Mouse (Mus musculus) telencephalon, adult 2 months (tissue): ENCODE measurements around the gene Mus81.

Experiments
- DNase-seq: peaks from one replicate; pipeline ENCODE4 v3.0.0-alpha.2; 2011; ENCODE audit warnings: low read depth, low spot score

Gene Mus81

DNA sequence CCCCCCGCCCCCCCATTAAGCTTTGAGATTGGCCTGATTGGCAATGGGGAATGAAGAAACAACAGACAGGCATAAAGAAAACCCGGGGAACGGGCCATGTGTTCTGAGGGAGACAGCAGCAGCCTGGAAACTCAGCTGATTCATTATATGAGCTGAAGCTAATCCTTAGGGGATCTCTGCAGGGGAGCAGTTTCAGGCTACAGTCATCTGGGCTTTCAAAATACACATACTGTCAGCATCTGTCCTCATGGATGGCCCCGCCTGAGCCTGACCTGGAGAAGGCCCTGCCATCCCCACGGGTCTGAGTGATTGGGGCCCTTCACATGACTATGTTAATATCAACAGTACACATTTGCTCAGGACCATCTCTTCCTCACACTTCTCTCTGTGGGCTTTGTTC is 16.4 kb downstream of the Mus81 start:
- no peak for DNase-seq

DNA sequence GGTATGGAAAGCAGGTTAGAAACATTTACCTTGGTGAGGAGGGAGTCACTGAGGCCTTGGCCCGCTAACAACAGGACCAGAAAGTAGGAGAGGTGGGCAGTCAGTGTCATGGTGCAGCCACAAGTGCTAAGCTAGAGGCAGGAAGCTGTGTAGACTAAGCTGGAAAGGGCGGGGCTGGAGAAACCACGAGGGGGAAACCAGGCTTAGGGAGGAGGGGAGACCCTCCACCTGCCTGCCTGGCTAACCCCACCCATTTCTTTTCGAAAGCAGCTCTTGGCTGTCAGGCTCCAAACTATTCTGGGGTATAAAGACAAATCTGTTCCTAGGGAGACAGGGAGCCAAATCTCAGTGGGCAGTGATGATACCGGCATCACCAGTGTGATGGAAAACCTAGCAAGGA is 19.8 kb downstream of the Mus81 start, which contains the start of gene Ctsw:
Ctsw (minus strand) TSS at position 134 of the 400 bp plus-strand sequence.
- DNase-seq: no peak

- DNase-seq: no peak
Observed at GRCm38 (mm10) chr19:5466916-5467500, 21.2 kb downstream of the Mus81 start.

- DNase-seq: no peak
Observed at GRCm38 (mm10) chr19:5465037-5465436, 23.2 kb downstream of the Mus81 start.

GRCm38 (mm10) chr19:5463791-5464562 is 24.2 kb downstream of the Mus81 start:
- DNase-seq: no peak

DNA sequence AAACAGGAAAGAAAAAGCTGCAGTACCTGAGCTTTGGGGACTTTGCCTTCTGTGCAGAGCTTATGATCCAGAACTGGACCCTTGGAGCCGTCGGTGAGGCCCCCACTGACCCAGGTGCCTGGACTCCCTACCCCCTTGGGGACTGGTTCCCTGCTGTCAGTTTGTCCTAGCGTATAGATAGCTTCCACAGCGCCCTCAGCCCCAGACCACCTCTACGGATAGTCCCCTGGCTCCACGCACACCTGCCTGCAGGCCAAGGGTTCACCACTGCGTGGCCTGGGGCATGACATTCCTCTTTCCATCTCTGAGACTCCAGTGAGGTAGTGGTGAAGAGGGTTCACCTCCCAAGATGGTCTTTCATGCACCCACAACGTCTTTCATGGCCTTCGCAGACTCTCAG is 25.0 kb downstream of the Mus81 start:
- DNase-seq: no peak

DNA sequence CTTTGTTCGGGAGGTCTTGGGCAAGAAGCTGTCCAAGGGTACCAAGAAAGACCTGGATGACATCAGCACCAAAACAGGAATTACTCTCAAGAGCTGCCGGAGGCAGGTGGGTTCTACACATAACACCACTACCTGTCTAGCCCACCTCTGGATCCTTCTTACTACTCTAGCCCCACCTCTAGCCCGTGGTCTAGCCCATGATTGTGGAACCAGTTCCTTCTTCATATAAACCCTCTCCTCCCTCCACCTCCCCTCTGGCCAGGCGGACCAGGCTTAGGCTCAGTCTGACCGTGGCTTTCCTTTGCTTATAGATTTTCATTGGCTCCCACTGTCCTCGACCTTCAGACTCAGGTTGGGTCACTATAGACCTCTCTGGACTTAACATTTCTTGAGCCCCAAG is 26.8 kb downstream of the Mus81 start:
- DNase-seq: no peak

DNA sequence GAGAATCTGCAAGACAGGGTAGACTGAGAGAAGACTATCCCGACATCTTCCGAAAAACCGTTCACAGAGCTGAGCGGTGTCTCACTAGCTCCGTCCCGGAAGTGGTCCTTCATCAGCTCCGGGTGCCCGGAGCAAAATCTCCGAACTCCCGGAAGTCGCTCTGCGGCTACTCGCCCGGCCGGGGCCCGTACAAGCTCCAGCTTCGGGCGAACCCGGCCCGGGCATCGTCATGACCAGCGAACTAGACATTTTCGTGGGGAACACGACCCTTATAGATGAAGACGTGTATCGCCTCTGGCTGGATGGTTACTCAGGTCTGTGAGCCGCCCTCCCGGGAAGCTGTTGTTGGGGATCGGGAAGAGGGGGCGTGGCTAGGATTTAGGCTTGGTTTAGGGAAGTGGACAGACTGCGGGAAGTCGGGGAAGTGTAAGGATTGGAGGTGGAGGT is 27.7 kb downstream of the Mus81 start, which contains the start of gene Fibp:
Fibp (plus strand) TSS at position 151 of the 447 bp plus-strand sequence.
- peak; percentile 87 for DNase-seq

- DNase-seq: no peak
Observed at GRCm38 (mm10) chr19:5459896-5460295, 28.3 kb downstream of the Mus81 start.

DNA sequence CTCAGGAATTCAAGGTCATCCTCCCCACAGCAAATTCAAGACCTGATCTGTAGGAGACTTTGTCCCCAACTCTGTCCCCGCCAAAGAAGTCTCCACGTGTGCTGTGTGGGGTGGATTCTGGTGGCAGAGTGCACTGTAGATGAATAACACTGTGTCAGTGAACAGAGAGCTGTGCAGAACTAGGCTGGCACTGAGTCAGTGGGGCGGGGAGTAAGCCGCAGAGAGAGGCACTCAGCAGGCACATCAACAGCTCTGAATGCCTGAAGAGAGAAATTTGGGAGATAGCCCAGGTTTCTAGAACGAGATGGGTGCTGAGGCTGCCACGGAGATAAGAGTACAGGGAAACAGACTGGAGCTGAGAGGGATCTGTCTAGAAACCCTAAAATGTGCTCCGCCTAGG is 29.2 kb downstream of the Mus81 start:
- DNase-seq: peak; percentile 72

- DNase-seq: no peak
Observed at GRCm38 (mm10) chr19:5457746-5458442, 30.3 kb downstream of the Mus81 start, which contains the start of gene Ccdc85b. Gene Ccdc85b (minus strand): TSS chr19:5457894.

DNA sequence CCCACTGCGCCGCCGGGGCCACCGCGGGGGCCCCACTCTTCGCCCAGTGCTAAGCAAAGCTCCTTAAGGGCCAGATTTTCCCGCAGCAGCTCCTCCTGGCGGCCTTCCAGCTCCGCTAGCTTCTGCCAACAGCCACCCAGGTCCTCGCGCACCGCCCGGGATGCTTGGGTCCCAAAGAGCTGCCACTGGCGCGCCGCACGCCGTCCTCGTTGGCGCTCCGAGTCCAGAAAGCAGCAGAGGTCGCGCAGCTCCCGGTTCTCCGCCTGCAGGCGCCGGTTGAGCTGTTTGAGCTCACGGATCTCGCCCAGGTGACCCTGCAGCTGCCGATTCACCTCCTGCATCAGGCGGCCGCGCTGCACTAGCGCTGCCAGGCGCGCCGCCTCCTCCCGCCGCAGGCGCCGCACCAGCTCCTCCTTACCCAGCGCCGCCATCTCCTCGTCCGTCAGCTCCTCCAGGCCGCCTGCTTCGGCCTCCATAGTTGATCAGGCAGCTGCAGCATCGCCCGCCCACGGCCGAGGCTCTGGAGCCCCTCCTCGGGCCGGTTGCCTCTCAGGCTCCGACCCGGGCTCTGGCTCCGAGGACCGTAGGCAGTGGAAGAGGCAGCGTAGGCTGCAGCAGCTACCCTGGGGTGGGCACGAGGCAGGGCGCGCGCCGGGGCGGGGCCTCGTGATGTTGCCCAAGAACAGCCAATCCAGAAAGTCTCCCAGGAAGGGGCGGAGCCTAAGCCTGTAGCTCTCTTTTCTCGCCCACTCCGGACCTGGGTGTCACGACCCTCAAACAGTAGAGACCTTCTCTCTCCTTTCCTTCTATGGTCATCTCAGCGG is 31.1 kb downstream of the Mus81 start:
- DNase-seq: peak; percentile 91

DNA sequence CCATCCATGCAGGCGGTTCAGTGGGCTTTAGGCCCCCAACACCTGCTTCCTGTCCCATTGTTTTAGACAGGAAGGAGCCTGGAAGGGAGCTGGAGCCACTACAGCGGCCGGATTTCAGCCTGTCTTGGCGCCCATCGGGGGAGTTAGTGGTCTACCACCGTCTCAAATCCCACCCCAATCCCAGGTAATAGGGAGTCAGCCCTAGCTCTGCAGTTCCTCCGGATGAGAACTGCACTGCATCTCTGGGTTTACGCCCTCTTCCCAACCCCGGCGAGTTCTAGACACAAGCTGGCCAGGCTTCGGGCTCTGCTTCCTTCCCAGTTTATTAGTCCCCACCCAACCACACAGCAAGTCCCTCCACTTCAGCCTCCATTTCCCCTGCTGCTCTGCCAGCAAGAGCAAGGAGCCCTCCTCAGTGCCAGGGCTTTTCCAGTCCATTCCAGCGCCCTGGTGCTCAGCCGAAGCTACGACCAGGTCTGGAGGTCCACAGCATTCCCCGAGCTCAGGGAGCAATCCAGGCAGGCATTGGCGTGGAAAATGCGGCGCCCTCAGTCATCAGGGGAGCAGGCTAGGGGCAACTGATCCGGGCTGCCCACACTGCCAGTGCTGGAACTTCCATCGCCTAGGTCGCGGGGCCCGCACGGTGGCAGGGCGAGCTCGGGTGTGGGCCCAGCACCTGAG is 31.8 kb downstream of the Mus81 start:
- DNase-seq: no peak

- DNase-seq: no peak
Observed at GRCm38 (mm10) chr19:5455568-5455967, 32.6 kb downstream of the Mus81 start.

DNA sequence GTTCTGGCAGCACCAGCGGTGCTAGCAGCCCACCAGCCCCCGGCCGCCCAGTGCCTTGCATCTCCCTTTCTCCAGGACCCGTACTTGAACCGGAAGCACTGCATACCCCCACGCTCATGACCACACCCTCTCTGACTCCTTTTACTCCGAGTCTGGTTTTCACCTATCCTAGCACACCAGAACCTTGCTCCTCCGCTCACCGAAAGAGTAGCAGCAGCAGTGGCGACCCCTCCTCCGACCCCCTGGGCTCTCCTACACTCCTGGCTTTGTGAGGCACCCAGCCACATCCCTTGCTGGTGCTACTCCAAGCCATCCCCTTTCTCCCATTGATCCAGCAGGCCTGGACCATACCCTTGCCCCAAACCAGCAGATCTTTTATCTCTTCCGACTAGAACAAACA is 33.2 kb downstream of the Mus81 start:
- DNase-seq: no peak

DNA sequence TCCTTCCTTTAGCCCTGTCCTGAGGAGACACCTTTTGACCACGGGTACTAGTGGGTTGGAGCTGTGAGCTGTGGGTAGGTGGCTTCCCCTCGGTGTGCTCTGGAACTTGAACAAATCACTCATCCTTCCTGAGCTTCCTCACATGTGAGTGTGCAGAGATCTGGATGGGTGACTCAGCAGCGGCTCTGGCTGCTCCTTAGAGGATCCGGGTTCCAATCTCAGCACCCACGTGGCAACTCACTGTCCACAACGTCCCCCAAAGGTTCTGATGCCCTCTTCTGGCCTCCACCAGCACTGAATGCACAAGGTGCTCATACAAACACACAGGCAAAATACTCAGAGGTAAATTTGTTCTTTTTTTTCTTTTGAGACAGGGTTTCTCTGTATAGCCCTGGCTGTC is 36.4 kb downstream of the Mus81 start:
- no peak for DNase-seq

GRCm38 (mm10) chr19:5449673-5450072 is 38.5 kb downstream of the Mus81 start:
- DNase-seq: no peak

- no peak for DNase-seq
Observed at GRCm38 (mm10) chr19:5448354-5449150, 39.6 kb downstream of the Mus81 start.

DNA sequence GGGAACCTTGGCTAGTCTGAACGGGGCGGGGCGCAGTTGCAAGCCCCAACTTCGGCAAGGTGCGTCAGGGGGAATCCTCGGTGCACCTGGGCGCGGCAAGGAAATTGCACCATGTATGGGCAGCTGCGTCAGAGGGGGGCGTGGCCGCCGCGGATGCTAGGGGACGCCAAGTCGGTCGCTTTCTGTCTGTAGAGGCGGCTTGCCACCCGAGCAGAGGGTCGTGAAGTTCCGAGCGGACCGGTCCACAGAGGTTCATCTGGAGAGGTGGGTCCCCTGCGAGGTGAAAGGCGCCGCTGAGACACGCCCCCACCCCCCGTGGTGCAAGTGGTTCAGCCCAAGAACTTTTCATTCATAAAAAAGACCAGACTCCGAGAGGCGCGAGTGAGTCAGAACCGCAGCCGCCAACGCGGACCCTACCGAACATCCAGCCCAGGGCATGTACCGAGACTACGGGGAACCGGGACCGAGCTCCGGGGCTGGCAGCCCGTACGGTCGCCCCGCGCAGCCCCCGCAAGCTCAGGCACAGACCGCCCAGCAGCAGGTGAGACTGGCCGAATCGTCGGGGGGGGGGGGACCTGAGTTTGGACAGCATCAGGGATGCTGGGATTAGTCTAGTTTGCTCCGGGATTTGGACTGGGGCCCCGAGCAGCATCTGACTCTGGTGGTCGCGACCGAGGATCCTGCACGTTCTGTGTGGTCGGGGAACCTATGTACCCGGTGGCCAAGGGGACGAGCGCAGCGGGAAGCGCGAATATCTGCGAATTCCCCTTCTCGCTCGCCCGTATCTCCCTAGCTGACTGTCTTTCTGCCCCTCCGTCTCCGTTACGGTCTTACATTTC is 40.5 kb downstream of the Mus81 start, which contains the start of gene Fosl1:
Fosl1 (plus strand) TSS at position 33 of the 839 bp plus-strand sequence.
- no peak for DNase-seq
